Mouse (Mus musculus): ENCODE measurements around the gene Usp45. TPM values are rescaled to one million over a fixed set of nuclear protein-coding genes. Genes with fewer than 3 reads are reported as not detected.

The Usp45 gene
- 32.0 TPM for polyA plus RNA-seq (2017; shearing (Covaris generic))

DNA sequence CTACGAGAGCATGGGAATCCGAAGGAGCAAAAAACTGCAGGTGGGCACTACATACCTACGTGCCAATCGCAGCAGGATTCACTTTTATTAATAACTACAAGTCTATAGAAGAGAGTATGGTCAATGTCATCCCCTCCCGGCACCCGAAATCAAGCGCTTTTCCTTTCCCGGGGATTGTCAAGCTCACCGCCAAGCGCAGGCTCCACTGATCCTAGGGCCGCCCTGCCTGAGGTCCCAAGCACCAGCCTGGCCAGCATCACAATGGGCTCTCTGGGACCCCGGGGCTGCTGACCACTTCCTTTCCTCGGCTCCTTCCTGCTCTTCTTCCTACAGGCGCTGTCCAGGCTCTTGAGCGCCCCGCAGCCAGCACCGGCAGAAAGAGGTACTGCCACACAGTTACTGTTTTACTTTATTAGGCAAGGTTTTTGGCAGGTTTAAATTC lies at the start of gene Usp45, which contains the start of gene Tstd3:
TSS of gene Usp45 (plus strand) at position 294 of the 442 bp plus-strand sequence.
TSS of gene Tstd3 (minus strand) at position 350 of the 442 bp plus-strand sequence.

DNA sequence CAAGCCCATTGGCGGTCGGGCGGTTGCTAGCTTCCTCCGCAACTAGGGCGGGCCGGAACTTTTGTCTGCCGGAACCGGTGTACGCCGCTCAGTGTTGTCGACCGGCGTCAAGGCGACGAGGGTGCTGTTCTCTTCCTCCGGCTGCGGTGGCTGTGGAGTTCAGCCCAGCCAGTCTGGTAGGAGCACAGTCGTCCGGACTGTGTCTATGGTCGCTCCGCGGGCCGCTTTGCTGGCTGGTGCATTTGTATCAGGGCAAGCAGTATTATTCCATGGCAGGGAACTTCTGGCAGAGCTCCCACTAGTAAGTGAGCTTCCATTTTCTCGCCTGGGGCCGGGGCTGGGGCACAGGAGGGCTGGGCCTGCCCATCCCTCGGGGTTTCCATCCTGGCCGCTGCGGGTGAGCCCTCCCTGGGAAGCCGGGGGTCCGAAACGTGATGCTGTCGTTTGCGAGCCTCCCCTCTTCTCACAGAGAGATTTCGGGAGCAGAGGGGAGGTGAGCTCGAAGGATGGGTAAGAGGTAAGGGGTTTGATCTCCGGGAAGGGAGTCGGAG lies 39.3 kb upstream of the Usp45 start, which contains the start of gene Ccnc:
TSS of gene Ccnc (plus strand) at position 87 of the 551 bp plus-strand sequence.

DNA sequence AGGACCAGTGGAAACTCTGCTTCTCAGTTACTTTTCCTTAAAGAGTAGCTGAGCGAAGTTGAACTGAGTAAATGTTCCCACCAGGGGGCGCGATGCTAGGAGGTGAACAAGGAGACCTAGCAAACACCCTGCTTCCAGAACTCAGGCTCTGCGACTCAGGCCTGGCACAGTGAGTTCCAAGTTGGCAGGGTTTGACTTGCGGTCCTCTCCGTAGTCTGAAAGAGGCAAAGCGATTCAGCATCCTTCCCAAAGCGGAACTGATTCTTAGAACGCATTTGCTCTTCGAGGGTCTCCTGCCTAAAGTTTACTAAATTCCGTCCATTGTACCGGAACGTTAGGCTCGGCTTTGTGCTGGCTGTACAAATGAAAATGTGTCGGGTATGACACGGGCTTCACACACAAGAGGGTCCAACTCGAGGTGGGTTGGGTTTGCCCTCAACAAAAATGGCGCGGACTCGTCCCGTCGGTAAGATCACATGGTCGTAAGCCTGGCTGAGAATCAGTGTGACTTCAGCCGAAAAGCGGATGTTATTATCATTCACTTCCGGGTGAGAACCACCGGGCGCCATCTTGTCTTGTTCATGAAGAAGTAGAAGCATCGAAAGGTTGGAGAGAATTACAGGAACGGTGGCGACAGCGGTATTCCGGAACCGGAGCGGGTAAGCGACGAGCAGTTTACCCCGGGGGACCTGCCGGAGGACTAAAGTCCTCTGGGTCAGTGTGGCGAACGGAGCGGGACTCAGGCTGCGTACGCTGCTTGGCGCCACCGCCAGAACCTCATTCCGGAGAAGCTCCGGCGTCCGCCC lies 80.7 kb downstream of the Usp45 start, which contains the start of gene Pnisr:
TSS of gene Pnisr (plus strand) at position 103 of the 806 bp plus-strand sequence.

DNA sequence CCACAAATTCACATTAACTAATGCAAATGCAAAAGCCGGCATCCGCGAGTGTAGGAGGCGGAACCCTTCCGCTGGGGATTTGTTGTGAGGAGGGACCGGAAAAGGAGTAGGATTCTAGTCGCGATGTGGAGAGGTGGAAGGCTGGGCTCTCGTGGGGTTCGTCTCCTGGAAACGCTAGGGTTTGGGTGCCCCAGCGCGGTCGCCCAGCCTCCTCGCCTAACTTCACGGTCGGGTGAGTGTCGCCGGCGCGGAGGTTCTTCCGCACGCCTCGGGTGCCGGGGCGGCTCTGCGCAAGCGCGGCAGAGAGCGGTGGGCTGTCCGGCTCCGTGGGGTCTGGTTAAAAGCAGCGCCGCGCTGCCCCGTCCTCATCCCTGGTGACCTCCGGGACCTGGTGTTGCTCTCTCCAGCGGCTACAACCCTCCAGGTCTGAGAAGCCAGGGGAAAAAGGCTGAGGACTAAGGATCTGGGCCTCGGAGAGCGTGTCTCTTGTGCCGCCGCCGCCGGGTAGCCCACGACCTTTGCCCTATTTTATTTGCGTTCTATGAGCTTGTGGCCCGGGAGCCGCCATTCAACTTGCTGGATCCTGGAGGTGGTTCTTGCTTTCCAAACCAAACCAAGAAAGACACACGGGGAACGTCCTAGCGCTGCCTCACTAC lies 112.7 kb downstream of the Usp45 start, which contains the start of gene Coq3:
TSS of gene Coq3 (plus strand) at position 109 of the 656 bp plus-strand sequence.

Other genes with a start within 250 kb of the Usp45 start
- not detected for gene Prdm13, start 81.2 kb upstream of the Usp45 start, polyA plus RNA-seq (2017; shearing (Covaris generic))
- 40.8 TPM for gene Ccnc, start 39.5 kb upstream of the Usp45 start, polyA plus RNA-seq (2017; shearing (Covaris generic))
- 22.9 TPM for gene Tstd3, start 56 bp downstream of the Usp45 start, polyA plus RNA-seq (2017; shearing (Covaris generic))
- 185 TPM for gene Pnisr, start 80.4 kb downstream of the Usp45 start, polyA plus RNA-seq (2017; shearing (Covaris generic))
- 12.9 TPM for gene Coq3, start 112.5 kb downstream of the Usp45 start, polyA plus RNA-seq (2017; shearing (Covaris generic))
- gene Faxc, start 164.2 kb downstream of the Usp45 start, polyA plus RNA-seq (2017; shearing (Covaris generic)): not detected